Mouse (Mus musculus) C2C12 (cell line): ENCODE data around the gene Gm11627. TPM values are rescaled to one million over a fixed set of nuclear protein-coding genes. Genes with fewer than 3 reads are reported as not detected.

Source experiments
- H3K27me3 ChIP-seq: one replicate; pipeline ENCODE4 v1.6.1; 2011; ENCODE audit not compliant: control insufficient read depth, insufficient read depth, insufficient read length
- H3K36me3 ChIP-seq: one replicate; pipeline ENCODE4 v1.6.1; 2011; ENCODE audit not compliant: control insufficient read depth, insufficient read depth
- H3K4me3 ChIP-seq: one replicate; pipeline ENCODE4 v1.5.1; 2011; ENCODE audit warnings: mild to moderate bottlenecking, control low read depth; ENCODE audit not compliant: poor library complexity, insufficient read depth, severe bottlenecking
- H3K79me2 ChIP-seq: one replicate; pipeline ENCODE4 v1.6.1; 2011; ENCODE audit not compliant: control insufficient read depth, insufficient read depth
- H3K79me3 ChIP-seq: one replicate; pipeline ENCODE4 v1.6.1; 2011; ENCODE audit warnings: low read depth, control low read depth
- H3ac ChIP-seq: one replicate; pipeline ENCODE3; 2011; ENCODE audit warnings: low read depth; ENCODE audit not compliant: control insufficient read depth, insufficient read length
- CEBPB ChIP-seq: IDR thresholded peaks from one replicate; pipeline ENCODE4 v1.6.1; 2011; ENCODE audit warnings: low read depth, mild to moderate bottlenecking, control low read depth, moderate library complexity
- CTCF ChIP-seq: IDR thresholded peaks from one replicate; pipeline ENCODE4 v1.5.1; 2011; ENCODE audit not compliant: control insufficient read depth, insufficient read depth, insufficient read length
- FOSL1 ChIP-seq: IDR thresholded peaks from one replicate; pipeline ENCODE4 v1.8.0; 2011; ENCODE audit warnings: mild to moderate bottlenecking, low read length; ENCODE audit not compliant: poor library complexity, insufficient read depth, severe bottlenecking
- MAX ChIP-seq: IDR thresholded peaks from one replicate; pipeline ENCODE4 v1.6.1; 2011; ENCODE audit warnings: mild to moderate bottlenecking, control low read depth
- MYOD1 ChIP-seq: IDR thresholded peaks from one replicate; pipeline ENCODE4 v1.6.1; 2011; ENCODE audit warnings: low read depth; ENCODE audit not compliant: control insufficient read depth, insufficient read length
- MYOG ChIP-seq: IDR thresholded peaks from one replicate; pipeline ENCODE4 v1.6.1; 2011; ENCODE audit not compliant: control insufficient read depth, insufficient read length; ENCODE audit errors: extremely low read depth
- USF1 ChIP-seq: IDR thresholded peaks from one replicate; pipeline ENCODE4 v1.6.1; 2011; ENCODE audit warnings: low read depth, mild to moderate bottlenecking, control low read depth, moderate library complexity
- polyA plus RNA-seq: library from polyadenylated mRNA; unstranded; fragments of >200 nt; fragmentation: generic; extraction: Trizol; gene quantifications from one replicate; pipeline ENCODE4 v1.2.1, GENCODE M21; 2012; ENCODE audit warnings: missing spikeins

The Gm11627 gene
- polyA plus RNA-seq, 1 experiment = 0.26 TPM

DNA sequence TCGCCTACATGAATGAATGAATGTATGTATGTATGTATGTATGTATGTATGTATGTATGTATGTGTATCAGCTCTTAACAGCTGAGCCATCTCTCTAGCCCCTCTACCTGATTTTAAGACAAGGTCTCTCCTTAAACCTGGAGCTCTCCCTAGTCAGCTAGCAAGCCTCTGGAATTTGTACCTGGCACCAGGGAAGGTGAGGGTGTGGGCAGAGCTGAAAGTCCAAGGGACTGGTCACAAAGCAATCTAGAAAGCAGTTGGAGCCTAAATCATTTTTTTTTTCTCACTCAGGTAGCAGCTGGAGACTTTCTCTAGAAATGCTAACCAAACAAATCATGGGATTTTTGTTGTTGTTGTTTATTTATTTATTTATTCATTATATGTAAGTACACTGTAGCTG, 21.9 kb downstream of the Gm11627 start:
- Histone ChIP-seq H3ac (no peak overlapping the region), H3K27me3 (no peaks in the 10 kb centered on the region), H3K4me3 (no peak overlapping the region), H3K36me3 (no peaks in the 10 kb centered on the region), H3K79me2 (peaks cover 36% of the 10 kb centered on the region), H3K79me3 (peaks cover 31% of the 10 kb centered on the region)
- no peak for TF ChIP-seq MYOD1
- no peak for TF ChIP-seq MYOG
- no peak for TF ChIP-seq CEBPB
- TF ChIP-seq FOSL1 = no peak
- no peak for TF ChIP-seq USF1
- no peak for TF ChIP-seq CTCF
- no peak for TF ChIP-seq MAX

DNA sequence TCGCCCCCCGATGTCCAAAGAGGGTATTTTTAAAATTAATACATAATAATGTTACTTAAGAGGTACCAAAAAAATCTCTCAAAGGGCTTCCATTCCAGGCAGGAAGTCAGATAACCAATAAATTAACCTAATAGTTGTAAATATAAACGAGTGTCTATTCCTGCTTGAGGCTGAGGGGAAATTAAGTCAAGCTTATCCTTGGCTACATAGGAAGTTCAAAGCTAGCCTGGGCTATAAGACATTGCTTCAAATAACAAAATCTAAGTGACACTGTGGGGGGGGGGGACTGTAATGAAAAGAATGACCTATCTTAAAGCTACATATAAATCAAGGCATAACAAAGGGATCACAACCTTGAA, 22.6 kb downstream of the Gm11627 start:
- no peaks in the 10 kb centered on the region for H3K36me3 ChIP-seq
- H3ac ChIP-seq = no peak overlapping the region
- no peaks in the 10 kb centered on the region for H3K27me3 ChIP-seq
- TF ChIP-seq CTCF = no peak
- TF ChIP-seq FOSL1 = no peak
- TF ChIP-seq CEBPB = no peak
- TF ChIP-seq MYOD1 = no peak
- TF ChIP-seq MYOG = no peak
- no peak for TF ChIP-seq USF1
- no peak for TF ChIP-seq MAX
- H3K79me2 ChIP-seq = peaks cover 43% of the 10 kb centered on the region
- peak overlapping the region; percentile 98 for H3K4me3 ChIP-seq
- H3K79me3 ChIP-seq = peaks cover 37% of the 10 kb centered on the region

DNA sequence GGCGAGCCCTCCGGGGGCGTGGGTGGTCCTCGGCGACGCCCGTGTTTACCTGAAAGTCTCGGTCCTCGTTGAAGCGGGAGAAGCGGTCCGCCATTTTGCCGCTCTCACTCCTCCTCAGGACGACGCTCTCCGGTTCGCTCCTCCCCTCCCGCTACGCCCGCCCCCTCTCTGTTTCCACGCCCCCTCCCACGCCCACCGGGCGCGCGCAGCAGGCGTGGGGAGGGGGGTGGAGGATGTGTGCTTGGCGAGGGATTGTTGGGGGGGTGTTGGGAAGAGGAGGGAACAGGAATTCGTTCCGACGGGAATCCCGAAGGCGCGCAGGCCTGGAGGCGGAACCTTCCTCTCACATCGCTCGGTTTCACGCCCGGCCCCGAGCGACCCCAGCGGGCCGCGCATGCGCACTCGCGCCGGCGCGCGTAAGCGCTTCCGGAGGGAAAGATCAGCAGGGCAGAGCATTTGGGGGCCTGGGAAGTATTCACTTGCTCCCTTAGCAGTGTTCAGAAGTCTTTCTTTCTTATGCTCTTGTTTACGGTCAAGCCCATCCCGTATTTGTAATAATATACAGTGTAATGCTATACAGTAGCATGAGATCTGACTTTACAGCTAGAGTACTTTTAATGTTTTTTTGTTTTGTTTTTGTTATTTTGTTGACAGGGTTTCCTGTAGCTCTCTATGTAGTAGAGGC, 23.1 kb downstream of the Gm11627 start, which contains the start of gene Gpatch8:
Gene Gpatch8, minus strand, starts transcription at position 362 of the 685 bp plus-strand sequence.
- no peaks in the 10 kb centered on the region for H3K27me3 ChIP-seq
- peaks cover 42% of the 10 kb centered on the region for H3K79me3 ChIP-seq
- TF ChIP-seq MAX (peak; percentile 92), FOSL1 (no peak), CEBPB (no peak)
- peak within 1 kb of the TSS; percentile 98 for H3K4me3 ChIP-seq
- peak within 1 kb of the TSS; percentile 80 for H3ac ChIP-seq
- peaks cover 5% of the 10 kb centered on the region for H3K36me3 ChIP-seq
- peaks cover 48% of the 10 kb centered on the region for H3K79me2 ChIP-seq

DNA sequence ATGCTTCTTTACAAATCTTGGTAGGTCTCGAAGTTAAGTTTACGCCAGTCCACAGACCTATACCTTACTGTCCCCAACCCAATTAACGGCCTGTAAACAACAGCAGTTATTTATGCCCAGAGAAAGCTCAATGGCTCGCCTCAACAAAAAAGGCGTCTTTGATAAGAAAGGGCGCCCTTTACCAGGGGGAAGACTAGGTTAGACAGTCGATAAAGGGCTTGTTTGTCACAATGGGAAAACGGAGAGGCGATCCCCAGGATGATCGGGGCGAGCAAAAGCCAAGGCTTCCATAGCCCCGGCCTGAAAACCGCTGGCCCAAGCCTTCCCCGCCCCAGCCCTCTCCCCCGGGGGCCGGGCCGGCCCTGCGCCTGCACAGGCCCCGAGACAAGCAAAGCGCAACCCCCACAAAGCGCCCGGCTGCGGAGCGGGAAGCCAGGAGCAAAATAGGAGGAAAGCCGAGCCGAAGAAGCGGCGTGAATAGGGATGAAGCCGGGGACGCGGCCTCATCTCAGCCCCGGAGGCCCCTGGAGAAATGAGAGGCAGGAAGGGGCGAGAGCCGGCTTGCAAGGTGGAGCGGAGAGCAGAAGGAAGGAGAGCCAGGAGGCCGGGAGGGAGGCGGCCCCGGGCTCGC, 23.7 kb downstream of the Gm11627 start:
- Histone ChIP-seq H3K79me3 (peaks cover 49% of the 10 kb centered on the region), H3ac (peak overlapping the region; percentile 80), H3K79me2 (peaks cover 54% of the 10 kb centered on the region), H3K4me3 (peak overlapping the region; percentile 98), H3K36me3 (peaks cover 6% of the 10 kb centered on the region), H3K27me3 (no peaks in the 10 kb centered on the region)
- no peak for TF ChIP-seq USF1
- TF ChIP-seq CTCF = no peak
- no peak for TF ChIP-seq MYOD1

- H3K79me2 ChIP-seq = peaks cover 89% of the 10 kb centered on the region
- no peak overlapping the region for H3ac ChIP-seq
- TF ChIP-seq FOSL1 = no peak
- TF ChIP-seq MYOD1 = no peak
- no peak for TF ChIP-seq CTCF
- TF ChIP-seq USF1 = no peak
- TF ChIP-seq MYOG = no peak
- no peak for TF ChIP-seq MAX
- no peak for TF ChIP-seq CEBPB
- no peaks in the 10 kb centered on the region for H3K27me3 ChIP-seq
- H3K36me3 ChIP-seq = peaks cover 9% of the 10 kb centered on the region
- H3K4me3 ChIP-seq = no peak overlapping the region
- H3K79me3 ChIP-seq = peaks cover 81% of the 10 kb centered on the region
These were observed 27.2 kb downstream of the Gm11627 start for GRCm38 (mm10) chr11:102552051-102552450.

- no peak overlapping the region for H3ac ChIP-seq
- H3K36me3 ChIP-seq = peaks cover 9% of the 10 kb centered on the region
- H3K27me3 ChIP-seq = no peaks in the 10 kb centered on the region
- no peak overlapping the region for H3K4me3 ChIP-seq
- H3K79me3 ChIP-seq = peaks cover 90% of the 10 kb centered on the region
- peaks cover 98% of the 10 kb centered on the region for H3K79me2 ChIP-seq
- TF ChIP-seq USF1 (no peak), MAX (no peak), MYOG (no peak), MYOD1 (no peak), CEBPB (no peak), CTCF (no peak), FOSL1 (no peak)
These were observed 28.1 kb downstream of the Gm11627 start for GRCm38 (mm10) chr11:102551176-102551575.
